Mouse (Mus musculus): ENCODE measurements around the gene Zbtb2. TPM values are rescaled to one million over a fixed set of nuclear protein-coding genes. Genes with fewer than 3 reads are reported as not detected.
A peak's percentile ranks its signal among the peaks of the same experiment; 100 is the strongest.

Gene Zbtb2
- polyA plus RNA-seq, 1 experiment from 2014 or later: 15.7 TPM

GRCm38 (mm10) chr10:4347591-4347990, 40.3 kb downstream of the Zbtb2 start:
- H3K36me3 ChIP-seq: no peaks in the 10 kb centered on the region
- H3K4me3 ChIP-seq: no peak overlapping the region
- ATAC-seq (ENCODE audit: low FRiP score): no peak
- H3K9ac ChIP-seq: no peak overlapping the region
- no peak overlapping the region for H3K27ac ChIP-seq
- H3K9me3 ChIP-seq: no peaks in the 10 kb centered on the region
- H3K4me1 ChIP-seq (replicated peaks): peaks cover 7% of the 10 kb centered on the region
- 98% methylated on average over 14 of the region's 14 CpGs for WGBS
- no peak overlapping the region for H3K4me2 ChIP-seq
- no peaks in the 10 kb centered on the region for H3K27me3 ChIP-seq

- Histone ChIP-seq H3K9me3 (no peaks in the 10 kb centered on the region), H3K4me1 (replicated peaks) (peaks cover 7% of the 10 kb centered on the region), H3K9ac (no peak overlapping the region), H3K27me3 (no peaks in the 10 kb centered on the region), H3K27ac (no peak overlapping the region), H3K4me2 (peak overlapping the region; percentile 56), H3K36me3 (no peaks in the 10 kb centered on the region), H3K4me3 (no peak overlapping the region)
- peak; percentile 64; the same call in 1 of the 2 replicates for ATAC-seq (ENCODE audit: low FRiP score)
- 73% methylated on average over 4 of the region's 4 CpGs for WGBS
Observed at GRCm38 (mm10) chr10:4347136-4347492, 40.8 kb downstream of the Zbtb2 start.

- Histone ChIP-seq H3K4me3 (peak overlapping the region; percentile 31), H3K36me3 (no peaks in the 10 kb centered on the region), H3K4me1 (replicated peaks) (peaks cover 7% of the 10 kb centered on the region), H3K9ac (no peak overlapping the region), H3K4me2 (peak overlapping the region; percentile 56), H3K27me3 (no peaks in the 10 kb centered on the region), H3K27ac (no peak overlapping the region), H3K9me3 (no peaks in the 10 kb centered on the region)
- ATAC-seq (ENCODE audit: low FRiP score): peak; percentile 90
- WGBS: 5% methylated on average over 27 of the region's 28 CpGs
Observed at GRCm38 (mm10) chr10:4346489-4347135, 41.3 kb downstream of the Zbtb2 start.

- peaks cover 4% of the 10 kb centered on the region; the same call in 1 of the 2 replicates for H3K4me1 ChIP-seq (replicated peaks)
- no peak overlapping the region for H3K27ac ChIP-seq
- no peak overlapping the region for H3K4me3 ChIP-seq
- no peak overlapping the region for H3K4me2 ChIP-seq
- no peaks in the 10 kb centered on the region for H3K36me3 ChIP-seq
- WGBS: 17% methylated on average over 2 of the region's 2 CpGs
- H3K9ac ChIP-seq: no peak overlapping the region
- no peaks in the 10 kb centered on the region for H3K9me3 ChIP-seq
- ATAC-seq (ENCODE audit: low FRiP score): no peak
- H3K27me3 ChIP-seq: no peaks in the 10 kb centered on the region
Observed at GRCm38 (mm10) chr10:4341430-4341829, 46.5 kb downstream of the Zbtb2 start.

- ATAC-seq (ENCODE audit: low FRiP score): no peak
- H3K4me2 ChIP-seq: no peak overlapping the region
Observed at GRCm38 (mm10) chr10:4338863-4339461, 48.9 kb downstream of the Zbtb2 start.

GRCm38 (mm10) chr10:4334039-4334683, 53.7 kb downstream of the Zbtb2 start:
- Histone ChIP-seq H3K9ac (0 out of 2 replicates have a peak overlapping the region, but pooled peaks have one; percentile 0), H3K27me3 (no peaks in the 10 kb centered on the region), H3K4me1 (replicated peaks) (peaks cover 30% of the 10 kb centered on the region), H3K27ac (no peak overlapping the region), H3K9me3 (no peaks in the 10 kb centered on the region), H3K4me2 (peak overlapping the region; percentile 55), H3K4me3 (peak overlapping the region; percentile 29), H3K36me3 (no peaks in the 10 kb centered on the region)
- peak; percentile 74 for ATAC-seq (ENCODE audit: low FRiP score)
- WGBS: 10% methylated on average over 27 of the region's 27 CpGs

More at GRCm38 (mm10) chr10:4338863-4339461, 48.9 kb downstream of the Zbtb2 start:
- Histone ChIP-seq H3K4me1 (replicated peaks) (peaks cover 14% of the 10 kb centered on the region), H3K27ac (peak overlapping the region; percentile 35; the same call in 1 of the 2 replicates), H3K36me3 (no peaks in the 10 kb centered on the region), H3K9me3 (no peaks in the 10 kb centered on the region), H3K27me3 (no peaks in the 10 kb centered on the region), H3K9ac (no peak overlapping the region), H3K4me3 (no peak overlapping the region)
- WGBS: 70% methylated on average over 15 of the region's 15 CpGs

- WGBS: 13% methylated on average over 8 of the region's 8 CpGs
- Histone ChIP-seq H3K27ac (no peak overlapping the region), H3K4me3 (no peak overlapping the region), H3K27me3 (no peaks in the 10 kb centered on the region), H3K4me1 (replicated peaks) (peaks cover 27% of the 10 kb centered on the region), H3K9ac (no peak overlapping the region), H3K4me2 (peak overlapping the region; percentile 55; the same call in 1 of the 2 replicates), H3K36me3 (no peaks in the 10 kb centered on the region), H3K9me3 (no peaks in the 10 kb centered on the region)
- ATAC-seq (ENCODE audit: low FRiP score): 0 out of 2 replicates have a peak, but pooled peaks have one; percentile 26
Observed at GRCm38 (mm10) chr10:4333319-4333718, 54.6 kb downstream of the Zbtb2 start.

- Histone ChIP-seq H3K9me3 (peaks cover 3% of the 10 kb centered on the region; the same call in 1 of the 2 replicates), H3K9ac (no peak overlapping the region), H3K36me3 (no peaks in the 10 kb centered on the region), H3K4me1 (replicated peaks) (peaks cover 27% of the 10 kb centered on the region), H3K27me3 (no peaks in the 10 kb centered on the region), H3K4me3 (no peak overlapping the region), H3K27ac (no peak overlapping the region), H3K4me2 (no peak overlapping the region)
- no peak for ATAC-seq (ENCODE audit: low FRiP score)
- 31% methylated on average over 7 of the region's 7 CpGs for WGBS
Observed at GRCm38 (mm10) chr10:4332228-4332979, 55.5 kb downstream of the Zbtb2 start.

GRCm38 (mm10) chr10:4327716-4328115, 60.2 kb downstream of the Zbtb2 start:
- Histone ChIP-seq H3K36me3 (no peaks in the 10 kb centered on the region), H3K9ac (no peak overlapping the region), H3K4me2 (no peak overlapping the region), H3K27me3 (no peaks in the 10 kb centered on the region), H3K4me1 (replicated peaks) (peaks cover 9% of the 10 kb centered on the region), H3K9me3 (peaks cover 4% of the 10 kb centered on the region; the same call in 1 of the 2 replicates), H3K27ac (no peak overlapping the region), H3K4me3 (no peak overlapping the region)
- ATAC-seq (ENCODE audit: low FRiP score): no peak
- 33% methylated on average over 1 of the region's 1 CpGs for WGBS

GRCm38 (mm10) chr10:4325562-4325961, 62.3 kb downstream of the Zbtb2 start:
- no peaks in the 10 kb centered on the region for H3K36me3 ChIP-seq
- no peaks in the 10 kb centered on the region for H3K27me3 ChIP-seq
- H3K27ac ChIP-seq: no peak overlapping the region
- no peak overlapping the region for H3K9ac ChIP-seq
- no peak overlapping the region for H3K4me2 ChIP-seq
- 63% methylated on average over 5 of the region's 5 CpGs for WGBS
- no peak overlapping the region for H3K4me3 ChIP-seq
- no peak for ATAC-seq (ENCODE audit: low FRiP score)
- peaks cover 9% of the 10 kb centered on the region for H3K4me1 ChIP-seq (replicated peaks)
- peaks cover 4% of the 10 kb centered on the region; the same call in 1 of the 2 replicates for H3K9me3 ChIP-seq

- H3K4me3 ChIP-seq: no peak overlapping the region
- H3K4me1 ChIP-seq (replicated peaks): peaks cover 9% of the 10 kb centered on the region
- peaks cover 4% of the 10 kb centered on the region; the same call in 1 of the 2 replicates for H3K9me3 ChIP-seq
- ATAC-seq (ENCODE audit: low FRiP score): no peak
- no peak overlapping the region for H3K4me2 ChIP-seq
- no peak overlapping the region for H3K9ac ChIP-seq
- no peaks in the 10 kb centered on the region for H3K27me3 ChIP-seq
- WGBS: 83% methylated on average over 8 of the region's 8 CpGs
- no peak overlapping the region; the same call in 1 of the 2 replicates for H3K27ac ChIP-seq
- no peaks in the 10 kb centered on the region for H3K36me3 ChIP-seq
Observed at GRCm38 (mm10) chr10:4323885-4324284, 64.0 kb downstream of the Zbtb2 start.
